Mouse (Mus musculus) intestine, postnatal 0 days (tissue): ENCODE results near the gene Adap2. TPM values are rescaled to one million over a fixed set of nuclear protein-coding genes. Genes with fewer than 3 reads are reported as not detected.
A peak's percentile ranks its signal among the peaks of the same experiment; 100 is the strongest.

Experiments used
- ATAC-seq: fragments of 200-750 bp; cut with Nextera tagmentation; 2 replicates; pipeline ENCODE4 v1.8.0; 2017; ENCODE audit warnings: mild to moderate bottlenecking, moderate TSS enrichment, moderate library complexity
- H3K27ac ChIP-seq: fragments of 300-500 bp; sonication (generic); 2 replicates; pipeline ENCODE4 v1.5.1; 2014; ENCODE audit warnings: mild to moderate bottlenecking, low read depth, low read length, moderate library complexity
- H3K27me3 ChIP-seq: fragments of 300-500 bp; sonication (generic); replicated peaks from 2 replicates; pipeline ENCODE4 v1.6.1; 2014; ENCODE audit warnings: low read length, mixed read lengths; ENCODE audit not compliant: control insufficient read depth, insufficient read depth
- H3K36me3 ChIP-seq: fragments of 300-500 bp; sonication (generic); 2 replicates; pipeline ENCODE4 v1.6.1; 2014; ENCODE audit warnings: mild to moderate bottlenecking, moderate library complexity; ENCODE audit not compliant: control insufficient read depth, insufficient read depth
- H3K4me1 ChIP-seq: fragments of 300-500 bp; sonication (generic); replicated peaks from 2 replicates; pipeline ENCODE4 v1.6.1; 2014; ENCODE audit warnings: antibody characterized with exemption, low read length, mixed read lengths; ENCODE audit not compliant: control insufficient read depth, insufficient read depth
- H3K4me2 ChIP-seq: fragments of 300-500 bp; sonication (generic); replicated peaks from 2 replicates; pipeline ENCODE4 v1.6.1; 2014; ENCODE audit warnings: low read depth, mild to moderate bottlenecking, moderate library complexity
- H3K4me3 ChIP-seq: fragments of 300-500 bp; sonication (generic); 2 replicates; pipeline ENCODE4 v1.5.1; 2014; ENCODE audit warnings: low read depth, low read length
- H3K9ac ChIP-seq: fragments of 300-500 bp; sonication (generic); 2 replicates; pipeline ENCODE4 v1.6.1; 2014; ENCODE audit warnings: mild to moderate bottlenecking, low read depth, low read length
- H3K9me3 ChIP-seq: fragments of 300-500 bp; sonication (generic); 2 replicates; pipeline ENCODE4 v1.6.1; 2016; ENCODE audit warnings: mixed run types; ENCODE audit not compliant: control insufficient read depth
- CTCF ChIP-seq: sonication (generic); IDR thresholded peaks from 2 replicates; pipeline ENCODE4 v1.5.1; 2016; ENCODE audit warnings: low read depth, mild to moderate bottlenecking, control low read depth, antibody characterized with exemption, moderate library complexity
- WGBS: fragments of 180-500 bp; shearing (Covaris S2); extraction: QIAGEN DNeasy Blood & Tissue Kit; methylation state at CpG from one replicate; pipeline ENCODE4 v1.1.7; 2014; 5-methylcytosine and 5-hydroxymethylcytosine counted together
- polyA plus RNA-seq: library from polyadenylated mRNA; unstranded; fragments of >200 nt; fragmentation: Nextera tagmentation; extraction: Ambion mirVana; gene quantifications from 2 replicates; pipeline ENCODE4 v1.2.1, GENCODE M21; 2015

The Adap2 gene
- polyA plus RNA-seq, 1 experiment from 2014 or later: 11.9 TPM

- no peak; the same call in 1 of the 2 replicates for ATAC-seq
- H3K9me3 ChIP-seq: no peaks in the 10 kb centered on the region
- peak overlapping the region; percentile 64; the same call in 1 of the 2 replicates for H3K27ac ChIP-seq
- TF ChIP-seq CTCF: no peak
- H3K4me1 ChIP-seq: no peaks in the 10 kb centered on the region; the same call in 1 of the 2 replicates
- 33% methylated on average over 25 of the region's 25 CpGs for WGBS
- 0 out of 2 replicates have a peak, but pooled peaks cover 2% of the 10 kb centered on the region for H3K27me3 ChIP-seq
- no peaks in the 10 kb centered on the region; the same call in 1 of the 2 replicates for H3K36me3 ChIP-seq
- H3K4me3 ChIP-seq: peak overlapping the region; percentile 71
- H3K4me2 ChIP-seq: peak overlapping the region; percentile 91
- peak overlapping the region; percentile 74 for H3K9ac ChIP-seq
Measured at GRCm38 (mm10) chr11:80154501-80154900, 596 bp downstream of the Adap2 start.

DNA sequence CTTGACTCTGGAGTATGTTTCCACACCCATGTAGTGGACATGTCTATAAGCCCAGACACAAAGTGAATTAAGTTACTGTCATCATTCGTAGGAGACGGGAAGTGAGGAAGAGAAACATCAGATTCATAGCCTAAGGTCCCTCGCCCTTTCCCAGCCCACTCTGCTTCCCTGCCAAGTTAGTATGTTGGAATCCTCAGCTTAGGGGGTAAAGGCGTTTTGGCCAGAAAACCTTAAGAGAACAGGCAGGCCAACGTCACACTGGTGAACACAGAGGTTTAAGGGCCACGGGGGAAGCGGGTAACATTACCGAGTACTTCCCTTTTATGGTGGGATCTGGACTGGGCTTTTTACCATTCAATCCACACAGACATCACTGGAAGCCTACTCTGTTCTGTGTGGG, 1.6 kb downstream of the Adap2 start:
- peak overlapping the region; percentile 91 for H3K4me2 ChIP-seq
- H3K27me3 ChIP-seq: 0 out of 2 replicates have a peak, but pooled peaks cover 2% of the 10 kb centered on the region
- no peaks in the 10 kb centered on the region; the same call in 1 of the 2 replicates for H3K36me3 ChIP-seq
- TF ChIP-seq CTCF: no peak
- no peaks in the 10 kb centered on the region for H3K9me3 ChIP-seq
- no peak for ATAC-seq
- no peaks in the 10 kb centered on the region; the same call in 1 of the 2 replicates for H3K4me1 ChIP-seq
- no peak overlapping the region for H3K4me3 ChIP-seq
- 0 out of 2 replicates have a peak overlapping the region, but pooled peaks have one; percentile 11 for H3K9ac ChIP-seq
- H3K27ac ChIP-seq: no peak overlapping the region
- 84% methylated on average over 8 of the region's 8 CpGs for WGBS

DNA sequence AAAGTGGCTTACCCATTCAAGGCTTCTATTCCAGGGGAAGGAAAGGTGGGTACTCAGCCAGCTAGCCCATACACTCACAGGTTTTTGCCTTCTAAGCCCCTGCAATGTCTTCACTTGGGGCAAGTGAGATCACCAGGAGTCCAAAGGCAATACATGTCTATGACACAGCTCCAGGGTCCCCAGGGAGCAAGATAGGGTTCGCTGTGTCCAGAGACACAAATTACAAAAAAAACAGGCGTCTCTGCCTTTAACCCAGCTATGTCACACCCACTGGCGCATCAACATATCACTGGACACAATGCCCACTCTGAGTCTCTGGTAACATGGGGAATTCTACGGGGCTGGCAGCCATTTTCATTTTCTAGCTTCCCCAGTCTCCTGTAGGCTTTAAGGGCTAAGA, 2.1 kb downstream of the Adap2 start:
- Histone ChIP-seq H3K9me3 (no peaks in the 10 kb centered on the region), H3K36me3 (no peaks in the 10 kb centered on the region; the same call in 1 of the 2 replicates), H3K27me3 (0 out of 2 replicates have a peak, but pooled peaks cover 2% of the 10 kb centered on the region), H3K4me3 (no peak overlapping the region), H3K4me1 (no peaks in the 10 kb centered on the region; the same call in 1 of the 2 replicates), H3K4me2 (peak overlapping the region; percentile 18; the same call in 1 of the 2 replicates), H3K9ac (0 out of 2 replicates have a peak overlapping the region, but pooled peaks have one; percentile 11), H3K27ac (no peak overlapping the region)
- 83% methylated on average over 4 of the region's 4 CpGs for WGBS
- ATAC-seq: no peak
- TF ChIP-seq CTCF: no peak

DNA sequence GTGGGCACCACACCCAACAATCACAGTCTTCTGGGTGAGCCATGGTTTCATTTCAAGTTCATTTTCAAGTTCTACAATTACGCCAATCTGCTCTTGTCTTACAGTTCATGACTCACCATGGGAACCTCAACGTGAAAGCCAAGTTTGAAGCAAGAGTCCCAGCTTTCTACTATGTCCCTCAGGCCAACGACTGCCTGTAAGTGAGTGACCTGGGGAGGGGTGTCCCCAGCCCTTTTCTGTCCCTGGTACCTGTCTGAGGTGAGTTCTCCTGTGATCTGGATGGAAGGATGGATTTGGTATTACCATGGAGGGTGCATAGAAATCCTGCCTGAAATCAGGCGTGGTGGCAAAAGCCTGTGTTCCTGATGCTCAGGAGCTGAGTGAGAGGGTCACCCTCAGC, 2.9 kb downstream of the Adap2 start:
- Histone ChIP-seq H3K4me1 (no peaks in the 10 kb centered on the region; the same call in 1 of the 2 replicates), H3K9me3 (no peaks in the 10 kb centered on the region), H3K27ac (no peak overlapping the region), H3K9ac (no peak overlapping the region), H3K36me3 (no peaks in the 10 kb centered on the region; the same call in 1 of the 2 replicates), H3K4me3 (no peak overlapping the region), H3K27me3 (0 out of 2 replicates have a peak, but pooled peaks cover 2% of the 10 kb centered on the region), H3K4me2 (no peak overlapping the region)
- TF ChIP-seq CTCF: no peak
- ATAC-seq: no peak
- WGBS: 77% methylated on average over 4 of the region's 4 CpGs

- no peak overlapping the region for H3K4me3 ChIP-seq
- no peak for TF ChIP-seq CTCF
- no peaks in the 10 kb centered on the region; the same call in 1 of the 2 replicates for H3K4me1 ChIP-seq
- 0 out of 2 replicates have a peak, but pooled peaks cover 2% of the 10 kb centered on the region for H3K27me3 ChIP-seq
- H3K4me2 ChIP-seq: no peak overlapping the region
- H3K27ac ChIP-seq: peak overlapping the region; percentile 50; the same call in 1 of the 2 replicates
- peaks cover 8% of the 10 kb centered on the region; the same call in 1 of the 2 replicates for H3K36me3 ChIP-seq
- no peak overlapping the region for H3K9ac ChIP-seq
- ATAC-seq: peak; percentile 66
- WGBS: 44% methylated on average over 7 of the region's 7 CpGs
- no peaks in the 10 kb centered on the region for H3K9me3 ChIP-seq
Measured at GRCm38 (mm10) chr11:80159018-80159417, 5.1 kb downstream of the Adap2 start.

GRCm38 (mm10) chr11:80161041-80161440, 7.1 kb downstream of the Adap2 start:
- H3K4me2 ChIP-seq: no peak overlapping the region
- H3K9me3 ChIP-seq: no peaks in the 10 kb centered on the region
- no peaks in the 10 kb centered on the region; the same call in 1 of the 2 replicates for H3K4me1 ChIP-seq
- no peak for ATAC-seq
- H3K27me3 ChIP-seq: no peaks in the 10 kb centered on the region
- no peak overlapping the region for H3K27ac ChIP-seq
- 80% methylated on average over 4 of the region's 4 CpGs for WGBS
- peaks cover 13% of the 10 kb centered on the region; the same call in 1 of the 2 replicates for H3K36me3 ChIP-seq
- no peak overlapping the region for H3K9ac ChIP-seq
- TF ChIP-seq CTCF: no peak
- H3K4me3 ChIP-seq: no peak overlapping the region
